Mouse (Mus musculus) G1E (cell line): ENCODE measurements around the gene Nabp2. TPM values are rescaled to one million over a fixed set of nuclear protein-coding genes. Genes with fewer than 3 reads are reported as not detected.

Source experiments
- ATAC-seq: 2 replicates; pipeline ENCODE4 v1.8.0; 2016; ENCODE audit warnings: mild to moderate bottlenecking; ENCODE audit not compliant: insufficient number of reproducible peaks, poor library complexity, low FRiP score, severe bottlenecking; ENCODE audit errors: extremely low read depth
- DNase-seq: peaks from one replicate; pipeline ENCODE4 v3.0.0; 2012; ENCODE audit warnings: low spot score
- H3K27me3 ChIP-seq: 2 replicates; pipeline ENCODE4 v1.6.1; 2012; ENCODE audit warnings: mild to moderate bottlenecking, low read length, inconsistent platforms; ENCODE audit not compliant: insufficient read depth
- H3K36me3 ChIP-seq: replicated peaks from 2 replicates; pipeline ENCODE3; 2012; ENCODE audit warnings: mild to moderate bottlenecking, inconsistent platforms
- H3K4me1 ChIP-seq: 2 replicates; pipeline ENCODE4 v1.6.1; 2012; ENCODE audit warnings: low read depth, low read length, inconsistent platforms, mixed read lengths; ENCODE audit not compliant: insufficient read depth
- H3K4me3 ChIP-seq: 2 replicates; pipeline ENCODE4 v1.5.1; 2012; ENCODE audit warnings: low read depth, mild to moderate bottlenecking, inconsistent platforms, low read length, moderate library complexity, mixed read lengths
- H3K9me3 ChIP-seq: replicated peaks from 2 replicates; pipeline ENCODE4 v1.6.1; 2012; ENCODE audit warnings: inconsistent platforms
- CTCF ChIP-seq: IDR thresholded peaks from 2 replicates; pipeline ENCODE4 v1.5.1; 2012; ENCODE audit warnings: low read depth, low read length, inconsistent platforms, mixed read lengths
- GATA1 ChIP-seq: IDR thresholded peaks from 2 replicates; pipeline ENCODE4 v1.6.1; 2012; ENCODE audit warnings: borderline replicate concordance, low read length, inconsistent platforms, mixed read lengths
- GATA2 ChIP-seq: IDR thresholded peaks from 2 replicates; pipeline ENCODE4 v1.6.1; 2012; ENCODE audit warnings: low read depth, low read length, inconsistent platforms, borderline replicate concordance
- POLR2AphosphoS5 ChIP-seq: IDR thresholded peaks from 2 replicates; pipeline ENCODE4 v1.6.1; 2012; ENCODE audit warnings: low read depth, low read length, inconsistent platforms; ENCODE audit not compliant: insufficient replicate concordance
- TAL1 ChIP-seq: conservative IDR thresholded peaks from 2 replicates; pipeline ENCODE4 v1.6.1; 2012; ENCODE audit warnings: low read depth, low read length, inconsistent platforms, mixed read lengths
- polyA plus RNA-seq: library from polyadenylated mRNA; stranded (reverse); fragments of >175 nt; gene quantifications from 2 replicates; pipeline ENCODE4 v1.2.3, GENCODE M21; 2012
- total RNA-seq, 2 experiments: library from RNA; stranded (forward) in 1 of 2; stranded (reverse) in 1 of 2; fragments of 200-1000 nt in 1 of 2; fragments of >200 nt in 1 of 2; fragmentation: Nextera tagmentation in 1 of 2; gene quantifications; 2 replicates each; pipeline ENCODE4 v1.2.3; 2014 to 2017

Nabp2 gene
- total and polyA plus RNA-seq, 3 experiments = 37.3 to 152 (median 121) TPM

- Histone ChIP-seq H3K36me3 (peaks cover 94% of the 10 kb centered on the region), H3K4me3 (no peak overlapping the region), H3K27me3 (no peaks in the 10 kb centered on the region), H3K4me1 (peaks cover 41% of the 10 kb centered on the region), H3K9me3 (no peaks in the 10 kb centered on the region)
- ATAC-seq (no peak), DNase-seq (no peak)
- TF ChIP-seq TAL1 (no peak), POLR2AphosphoS5 (no peak), GATA2 (no peak), GATA1 (no peak), CTCF (no peak)
Observed at GRCm38 (mm10) chr10:128382482-128382881, 28.8 kb downstream of the Nabp2 start.

- TF ChIP-seq POLR2AphosphoS5 (no peak), GATA1 (no peak), GATA2 (no peak), TAL1 (no peak), CTCF (no peak)
- no peak for ATAC-seq
- H3K4me1 ChIP-seq = peaks cover 47% of the 10 kb centered on the region
- no peak overlapping the region for H3K4me3 ChIP-seq
- H3K36me3 ChIP-seq = peaks cover 75% of the 10 kb centered on the region
- no peaks in the 10 kb centered on the region for H3K9me3 ChIP-seq
- H3K27me3 ChIP-seq = no peaks in the 10 kb centered on the region
- no peak for DNase-seq
Observed at GRCm38 (mm10) chr10:128380565-128380964, 30.7 kb downstream of the Nabp2 start.

GRCm38 (mm10) chr10:128379260-128379659 lies 32.0 kb downstream of the Nabp2 start:
- Histone ChIP-seq H3K9me3 (no peaks in the 10 kb centered on the region), H3K36me3 (peaks cover 62% of the 10 kb centered on the region), H3K27me3 (no peaks in the 10 kb centered on the region), H3K4me3 (peak overlapping the region; percentile 20; the same call in 1 of the 2 replicates), H3K4me1 (peaks cover 47% of the 10 kb centered on the region)
- ATAC-seq (no peak), DNase-seq (no peak)
- TF ChIP-seq POLR2AphosphoS5 (no peak), GATA2 (no peak), CTCF (no peak), TAL1 (no peak), GATA1 (no peak)

GRCm38 (mm10) chr10:128378462-128378861 lies 32.8 kb downstream of the Nabp2 start:
- ATAC-seq (no peak), DNase-seq (no peak)
- Histone ChIP-seq H3K4me1 (peaks cover 47% of the 10 kb centered on the region), H3K4me3 (peak overlapping the region; percentile 88; the same call in 1 of the 2 replicates), H3K27me3 (no peaks in the 10 kb centered on the region), H3K9me3 (no peaks in the 10 kb centered on the region), H3K36me3 (peaks cover 54% of the 10 kb centered on the region)
- TF ChIP-seq TAL1 (no peak), GATA2 (no peak), POLR2AphosphoS5 (no peak), CTCF (no peak), GATA1 (no peak)

- no peak for ATAC-seq
- H3K4me1 ChIP-seq = peaks cover 50% of the 10 kb centered on the region
- DNase-seq = no peak
- TF ChIP-seq POLR2AphosphoS5 (no peak), GATA2 (no peak), GATA1 (no peak), CTCF (no peak), TAL1 (no peak)
- H3K36me3 ChIP-seq = peaks cover 49% of the 10 kb centered on the region
- H3K4me3 ChIP-seq = peak overlapping the region; percentile 88
- H3K27me3 ChIP-seq = no peaks in the 10 kb centered on the region
- H3K9me3 ChIP-seq = no peaks in the 10 kb centered on the region
Observed at GRCm38 (mm10) chr10:128377940-128378448, 33.3 kb downstream of the Nabp2 start.

- TF ChIP-seq GATA1 = no peak
- TF ChIP-seq POLR2AphosphoS5 = no peak
- TF ChIP-seq TAL1 = no peak
- TF ChIP-seq GATA2 = no peak
- no peak for TF ChIP-seq CTCF
- no peaks in the 10 kb centered on the region for H3K9me3 ChIP-seq
- H3K36me3 ChIP-seq = peaks cover 43% of the 10 kb centered on the region
- no peaks in the 10 kb centered on the region for H3K27me3 ChIP-seq
- H3K4me1 ChIP-seq = peaks cover 53% of the 10 kb centered on the region
- DNase-seq (peak; percentile 53), ATAC-seq (no peak)
- H3K4me3 ChIP-seq = peak overlapping the region; percentile 88
Observed at GRCm38 (mm10) chr10:128377222-128377939, 33.9 kb downstream of the Nabp2 start.
